Mouse (Mus musculus): ENCODE measurements at regions not wholly inside any gene's neighbourhood (a gene's known extent, or its start where the extent isn't known, plus 50 kb on each side); places are given as distances from the start of the nearest gene placed in this dataset.

DNA sequence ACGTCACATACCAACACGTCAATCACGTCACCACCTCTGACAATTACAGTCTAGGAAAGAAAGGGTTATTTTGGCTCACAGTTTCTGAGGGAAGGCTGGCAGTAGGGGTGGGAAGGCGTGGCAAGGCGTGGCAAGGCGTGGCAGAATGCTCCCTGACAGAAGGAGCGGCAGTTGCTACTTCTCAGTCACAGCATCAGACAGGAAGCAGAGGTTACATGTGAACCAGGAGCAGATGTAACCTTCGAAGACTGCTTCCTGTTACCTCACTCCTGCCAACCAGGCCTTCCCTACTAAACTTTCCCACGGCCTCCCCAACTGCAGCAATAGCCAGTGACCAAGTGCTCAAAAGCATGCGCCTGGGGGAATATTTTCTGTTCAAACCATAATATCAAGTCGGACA, 240.9 kb upstream of the Stt3b start:
- TF ChIP-seq POLR2A (IDR thresholded peaks at IDR 0.05; ENCODE audit: control insufficient read depth, low read depth, low read length): no peak
- TF ChIP-seq CTCF (IDR thresholded peaks at IDR 0.05; ENCODE audit: control insufficient read depth, insufficient read depth, insufficient replicate concordance, low read depth, low read length): no peak
